Mouse (Mus musculus) testis, adult 2 months (tissue): Measurements from ENCODE around the gene Hgfac.

ENCODE experiments used
- CTCF ChIP-seq: fragments of 200-500 bp; IDR thresholded peaks from 2 replicates; pipeline ENCODE4 v1.5.1; 2012; ENCODE audit warnings: low read depth, mild to moderate bottlenecking, inconsistent platforms, low read length, moderate library complexity; ENCODE audit not compliant: control insufficient read depth, insufficient read depth, insufficient replicate concordance
- POLR2A ChIP-seq: fragments of 200-500 bp; IDR thresholded peaks from 2 replicates; pipeline ENCODE4 v1.6.1; 2012; ENCODE audit warnings: low read depth, mild to moderate bottlenecking, inconsistent platforms, low read length, moderate library complexity; ENCODE audit not compliant: control insufficient read depth

DNA sequence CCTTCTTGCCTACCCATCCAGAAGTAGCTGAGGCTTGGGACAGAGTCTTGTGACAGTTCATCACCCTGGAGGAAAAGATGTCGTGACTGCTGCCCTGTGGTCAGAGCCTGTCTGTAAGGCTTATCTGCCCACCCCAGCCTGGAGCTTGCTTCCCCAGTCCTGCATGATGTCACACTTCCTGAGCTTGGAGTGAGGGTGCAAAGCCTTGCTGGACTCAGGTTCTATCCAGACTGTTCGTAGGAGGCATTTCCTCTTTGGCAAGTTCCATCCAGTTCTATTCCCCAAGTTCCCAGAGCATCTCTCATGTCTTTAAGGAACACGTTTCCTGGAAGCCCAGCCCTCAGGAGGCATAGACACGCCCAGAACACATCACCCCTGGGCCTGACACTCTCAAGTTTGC, 5.5 kb upstream of the Hgfac start:
- TF ChIP-seq POLR2A (no peak), CTCF (no peak)
